Mouse (Mus musculus) erythroblast, embryonic 14.5 days (primary cell): ENCODE results near the gene Gnaz.

Experiments used
- GATA1 ChIP-seq: IDR thresholded peaks from 2 replicates; pipeline ENCODE4 v1.6.1; 2012; ENCODE audit warnings: low read length, inconsistent platforms, mixed read lengths
- TAL1 ChIP-seq: IDR thresholded peaks from 3 replicates; pipeline ENCODE4 v1.6.1; 2012; ENCODE audit warnings: low read length, inconsistent platforms, mixed read lengths

- TF ChIP-seq GATA1, result no peak
- TF ChIP-seq TAL1, result no peak
These were observed 65.4 kb downstream of the Gnaz start, which contains the start of gene Rsph14 for GRCm38 (mm10) chr10:75032395-75032794.
